Mouse (Mus musculus) lung, embryonic 14.5 days (tissue): Measurements from ENCODE around the gene Tmem108. TPM values are rescaled to one million over a fixed set of nuclear protein-coding genes. Genes with fewer than 3 reads are reported as not detected.
A peak's percentile ranks its signal among the peaks of the same experiment; 100 is the strongest.

Experiments
- ATAC-seq: fragments of 200-750 bp; cut with Nextera tagmentation; 2 replicates; pipeline ENCODE4 v1.8.0; 2017; ENCODE audit warnings: mild to moderate bottlenecking, moderate TSS enrichment, moderate library complexity; ENCODE audit not compliant: insufficient read depth
- DNase-seq: peaks from one replicate; pipeline ENCODE4 v3.0.0-alpha.2; 2015
- H3K27ac ChIP-seq: fragments of 300-500 bp; sonication (generic); 2 replicates; pipeline ENCODE4 v1.5.1; 2014; ENCODE audit warnings: low read depth, mild to moderate bottlenecking, moderate library complexity
- H3K27me3 ChIP-seq: fragments of 300-500 bp; sonication (generic); 2 replicates; pipeline ENCODE4 v1.6.1; 2014; ENCODE audit warnings: low read length, control low read depth; ENCODE audit not compliant: insufficient read depth
- H3K36me3 ChIP-seq: fragments of 300-500 bp; sonication (generic); 2 replicates; pipeline ENCODE4 v1.6.1; 2014; ENCODE audit warnings: control low read depth; ENCODE audit not compliant: insufficient read depth
- H3K4me1 ChIP-seq: fragments of 300-500 bp; sonication (generic); 2 replicates; pipeline ENCODE4 v1.6.1; 2014; ENCODE audit warnings: antibody characterized with exemption, control low read depth; ENCODE audit not compliant: insufficient read depth
- H3K4me2 ChIP-seq: fragments of 300-500 bp; sonication (generic); 2 replicates; pipeline ENCODE4 v1.6.1; 2014; ENCODE audit warnings: mild to moderate bottlenecking
- H3K4me3 ChIP-seq: fragments of 300-500 bp; sonication (generic); 2 replicates; pipeline ENCODE4 v1.5.1; 2014; ENCODE audit warnings: low read depth, low read length
- H3K9ac ChIP-seq: fragments of 300-500 bp; sonication (generic); 2 replicates; pipeline ENCODE4 v1.6.1; 2014
- H3K9me3 ChIP-seq: fragments of 300-500 bp; sonication (generic); 2 replicates; pipeline ENCODE4 v1.6.1; 2016; ENCODE audit warnings: low read depth, low read length, control low read depth
- CTCF ChIP-seq: IDR thresholded peaks from 2 replicates; pipeline ENCODE4 v1.5.1; 2016; ENCODE audit warnings: antibody characterized with exemption, low read depth
- WGBS: fragments of 180-500 bp; shearing (Covaris S2); extraction: QIAGEN DNeasy Blood & Tissue Kit; methylation state at CpG from one replicate; pipeline ENCODE4 v1.1.7; 2014; 5-methylcytosine and 5-hydroxymethylcytosine counted together
- polyA plus RNA-seq: library from polyadenylated mRNA; unstranded; fragments of >200 nt; fragmentation: Nextera tagmentation; extraction: Ambion mirVana; gene quantifications from 2 replicates; pipeline ENCODE4 v1.2.1, GENCODE M21; 2014

Gene Tmem108
- polyA plus RNA-seq, 1 experiment from 2014 or later: 16.0 TPM

DNA sequence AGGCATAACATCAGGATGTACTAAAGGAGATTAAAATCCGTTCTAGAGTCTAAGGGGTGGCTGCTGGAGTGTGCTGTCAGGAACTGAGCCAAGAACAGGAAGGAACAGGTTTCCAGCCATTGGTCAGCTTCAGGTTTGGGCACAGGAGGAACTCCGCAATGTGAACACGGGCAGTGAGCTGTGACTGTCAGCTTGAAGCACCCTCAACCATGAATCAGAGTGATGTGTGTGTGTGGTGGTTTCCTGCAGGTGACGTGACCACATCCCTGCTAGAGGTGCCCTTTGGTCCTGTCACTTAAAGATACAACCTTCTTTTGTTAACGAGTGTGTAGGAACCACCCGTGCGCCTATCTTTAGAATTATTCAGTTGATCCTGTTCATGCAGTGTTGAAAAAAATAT lies 312.5 kb downstream of the Tmem108 start:
- H3K9me3 ChIP-seq: no peaks in the 10 kb centered on the region
- no peaks in the 10 kb centered on the region for H3K27me3 ChIP-seq
- no peak for DNase-seq
- ATAC-seq: no peak
- H3K4me2 ChIP-seq: no peak overlapping the region
- H3K36me3 ChIP-seq: no peaks in the 10 kb centered on the region
- no peak for TF ChIP-seq CTCF
- H3K9ac ChIP-seq: no peak overlapping the region
- WGBS: 72% methylated on average over 7 of the region's 7 CpGs
- no peak overlapping the region for H3K27ac ChIP-seq
- H3K4me1 ChIP-seq: no peaks in the 10 kb centered on the region
- no peak overlapping the region for H3K4me3 ChIP-seq

DNA sequence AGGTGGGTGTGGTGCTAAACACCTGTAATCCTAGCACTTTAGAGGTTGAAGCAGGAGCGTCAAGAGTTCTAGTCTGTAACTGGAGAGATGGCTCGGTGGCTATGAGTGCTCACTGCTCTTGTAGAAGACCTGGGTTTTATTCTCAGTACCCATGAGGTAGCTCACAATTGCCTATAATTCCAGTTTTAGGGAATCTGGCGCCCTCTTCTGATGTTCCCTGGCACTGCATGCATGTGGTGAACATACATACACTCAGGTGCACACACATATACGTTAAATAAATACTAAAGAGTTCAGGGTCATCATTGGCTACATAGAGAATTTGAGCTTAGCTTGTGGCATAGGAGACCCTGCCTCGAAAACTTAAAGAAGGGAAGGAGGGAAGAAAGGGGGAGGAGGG lies 317.0 kb downstream of the Tmem108 start:
- no peak overlapping the region for H3K9ac ChIP-seq
- DNase-seq (no peak), ATAC-seq (no peak)
- H3K4me1 ChIP-seq: peaks cover 15% of the 10 kb centered on the region
- no peak overlapping the region for H3K4me3 ChIP-seq
- H3K9me3 ChIP-seq: no peaks in the 10 kb centered on the region
- 82% methylated on average over 5 of the region's 5 CpGs for WGBS
- H3K36me3 ChIP-seq: no peaks in the 10 kb centered on the region
- no peak for TF ChIP-seq CTCF
- H3K27ac ChIP-seq: no peak overlapping the region
- H3K4me2 ChIP-seq: no peak overlapping the region
- H3K27me3 ChIP-seq: no peaks in the 10 kb centered on the region

DNA sequence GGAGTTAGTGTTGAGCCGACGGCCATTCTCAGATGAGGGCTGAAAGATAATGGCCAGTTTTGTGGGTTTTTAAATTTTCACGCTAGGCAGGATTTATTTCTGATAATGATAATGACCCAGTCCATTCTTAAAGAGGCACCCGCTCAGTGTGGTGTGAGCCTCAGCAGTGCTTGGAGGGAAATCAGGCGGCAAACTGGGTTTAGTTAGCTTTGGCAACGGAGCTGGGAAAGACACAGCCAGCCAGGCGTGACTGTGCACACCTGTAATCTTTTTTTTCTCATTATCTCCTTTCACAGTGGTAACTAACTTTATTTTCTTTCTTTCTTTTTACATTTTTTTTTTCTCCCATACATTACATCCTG lies 317.8 kb downstream of the Tmem108 start:
- no peak overlapping the region for H3K4me3 ChIP-seq

DNA sequence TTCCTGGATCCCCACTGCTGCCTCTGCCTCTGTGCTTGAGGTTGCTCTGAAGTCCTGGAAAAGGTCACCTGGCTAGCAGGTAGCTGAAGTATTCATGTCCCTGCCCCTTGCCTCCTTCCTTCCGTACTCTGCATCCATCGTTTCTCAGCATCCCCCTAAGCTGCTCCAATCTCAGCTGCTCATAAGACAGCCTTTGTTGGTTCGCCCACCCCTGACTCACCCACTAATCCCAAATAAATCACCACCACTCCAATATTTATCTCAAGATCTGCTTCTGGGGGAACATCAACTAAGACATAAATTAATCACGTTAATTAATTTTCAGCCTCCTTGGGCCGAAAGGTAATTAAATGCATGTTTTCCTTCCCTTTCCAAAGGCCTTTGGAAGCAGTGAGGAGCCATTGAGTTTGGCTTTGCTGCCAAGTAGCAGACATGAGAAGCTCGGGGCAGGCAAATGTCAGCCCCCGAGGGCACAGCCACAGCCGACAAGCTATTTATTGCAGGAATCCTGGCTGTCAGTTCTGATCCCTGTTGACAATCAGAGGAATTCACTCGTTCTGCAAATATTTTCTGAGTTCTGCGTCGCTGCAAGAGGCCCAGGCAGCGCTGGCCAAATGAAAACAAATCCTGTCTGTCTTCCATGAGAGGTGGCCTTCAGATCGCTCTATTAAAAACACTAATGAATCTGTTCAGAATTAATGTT lies 318.4 kb downstream of the Tmem108 start:
- no peaks in the 10 kb centered on the region for H3K36me3 ChIP-seq
- no peaks in the 10 kb centered on the region for H3K9me3 ChIP-seq
- H3K27me3 ChIP-seq: no peaks in the 10 kb centered on the region
- ATAC-seq (no peak), DNase-seq (peak; percentile 39)
- WGBS: 25% methylated on average over 13 of the region's 13 CpGs
- no peak overlapping the region for H3K4me2 ChIP-seq
- no peak overlapping the region for H3K9ac ChIP-seq
- TF ChIP-seq CTCF: no peak
- no peak overlapping the region for H3K4me3 ChIP-seq
- no peak overlapping the region for H3K27ac ChIP-seq
- peaks cover 15% of the 10 kb centered on the region for H3K4me1 ChIP-seq

More for the DNA sequence above, 317.8 kb downstream of the Tmem108 start:
- Histone ChIP-seq H3K9ac (no peak overlapping the region), H3K27ac (no peak overlapping the region), H3K4me2 (no peak overlapping the region), H3K9me3 (no peaks in the 10 kb centered on the region), H3K36me3 (no peaks in the 10 kb centered on the region), H3K4me1 (peaks cover 15% of the 10 kb centered on the region), H3K27me3 (no peaks in the 10 kb centered on the region)
- ATAC-seq (no peak), DNase-seq (no peak)
- no peak for TF ChIP-seq CTCF
- 56% methylated on average over 7 of the region's 7 CpGs for WGBS

DNA sequence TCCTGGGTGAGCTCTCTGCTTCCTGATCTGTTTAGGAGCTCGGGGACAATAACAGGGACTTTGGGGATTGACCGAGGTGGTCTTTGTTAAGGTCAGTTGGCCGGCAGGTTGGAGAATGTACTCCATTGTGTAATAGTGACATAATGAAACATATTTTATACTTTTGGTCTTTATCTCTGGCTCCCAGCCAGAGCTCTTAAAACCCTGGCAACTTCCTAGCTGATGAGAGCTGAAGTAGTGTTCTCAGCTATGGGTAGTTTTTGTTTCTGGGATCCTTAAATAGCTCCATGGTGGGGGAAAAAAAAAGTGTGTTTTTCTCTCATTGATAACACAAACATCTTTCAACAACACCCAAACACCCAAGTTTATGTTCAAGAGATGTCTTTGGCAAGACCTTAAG lies 321.0 kb downstream of the Tmem108 start:
- ATAC-seq: peak; percentile 30
- WGBS: 25% methylated on average over 3 of the region's 3 CpGs
- TF ChIP-seq CTCF: no peak

DNA sequence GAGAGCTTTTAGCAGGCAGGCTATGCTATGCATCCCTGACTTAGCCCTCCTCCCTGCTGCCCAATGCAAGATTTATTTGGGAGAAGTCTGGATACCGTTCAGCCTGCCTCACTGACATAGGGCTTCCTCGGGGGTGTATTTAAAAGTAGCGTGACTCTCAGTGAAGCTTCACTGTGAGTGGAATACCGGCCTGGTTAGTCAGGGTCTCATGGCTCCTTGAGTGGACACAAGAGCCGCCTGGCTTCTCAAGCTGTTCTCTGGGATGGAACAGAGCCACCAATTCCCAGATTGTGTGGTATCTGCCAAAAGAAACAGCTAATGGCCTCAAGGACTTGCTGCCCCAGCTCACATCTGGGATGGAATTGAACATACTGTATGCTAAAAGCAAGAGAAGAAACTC lies 324.5 kb downstream of the Tmem108 start:
- no peak overlapping the region for H3K9ac ChIP-seq
- no peaks in the 10 kb centered on the region for H3K9me3 ChIP-seq
- peaks cover 21% of the 10 kb centered on the region for H3K4me1 ChIP-seq
- no peaks in the 10 kb centered on the region for H3K27me3 ChIP-seq
- H3K4me3 ChIP-seq: no peak overlapping the region
- no peaks in the 10 kb centered on the region for H3K36me3 ChIP-seq
- ATAC-seq: no peak
- no peak for TF ChIP-seq CTCF
- no peak overlapping the region for H3K27ac ChIP-seq
- WGBS: 66% methylated on average over 5 of the region's 5 CpGs
- no peak overlapping the region for H3K4me2 ChIP-seq
- no peak for DNase-seq

More for the DNA sequence above, 321.0 kb downstream of the Tmem108 start:
- Histone ChIP-seq H3K36me3 (no peaks in the 10 kb centered on the region), H3K4me2 (no peak overlapping the region; the same call in 1 of the 2 replicates), H3K4me1 (peaks cover 15% of the 10 kb centered on the region), H3K27me3 (no peaks in the 10 kb centered on the region), H3K4me3 (no peak overlapping the region), H3K9me3 (no peaks in the 10 kb centered on the region), H3K9ac (no peak overlapping the region), H3K27ac (0 out of 2 replicates have a peak overlapping the region, but pooled peaks have one; percentile 13)
- DNase-seq: peak; percentile 80

DNA sequence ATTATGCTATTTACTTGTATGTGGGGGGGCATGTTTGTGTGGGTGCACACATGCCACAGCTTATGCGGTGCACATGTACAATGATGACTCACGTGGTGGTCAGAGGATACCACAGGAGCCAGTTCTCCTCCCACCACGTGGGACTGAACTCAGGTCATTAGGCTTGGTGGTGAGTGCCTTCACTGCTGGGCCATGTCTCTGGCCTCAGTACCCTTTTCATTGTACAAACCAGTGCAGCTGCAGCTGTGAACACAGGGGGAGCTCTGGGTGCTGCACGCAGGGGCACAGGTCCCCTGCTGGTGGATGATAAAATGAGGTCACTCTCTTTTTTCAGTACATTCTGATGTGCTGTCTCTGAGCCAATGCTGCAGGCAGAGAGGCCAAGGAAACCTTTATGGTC lies 327.5 kb downstream of the Tmem108 start:
- 55% methylated on average over 4 of the region's 4 CpGs for WGBS
- Histone ChIP-seq H3K27ac (no peak overlapping the region), H3K4me1 (peaks cover 8% of the 10 kb centered on the region), H3K4me2 (no peak overlapping the region), H3K9me3 (no peaks in the 10 kb centered on the region), H3K9ac (no peak overlapping the region), H3K36me3 (no peaks in the 10 kb centered on the region), H3K27me3 (no peaks in the 10 kb centered on the region), H3K4me3 (no peak overlapping the region)
- peak; percentile 80 for TF ChIP-seq CTCF
- 0 out of 2 replicates have a peak, but pooled peaks have one; percentile 40 for ATAC-seq
- peak; percentile 68 for DNase-seq

Other genes starting within 250 kb of the Tmem108 start
- 5.1 TPM in 2 replicates for gene Nphp3, start 240.7 kb upstream of the Tmem108 start, polyA plus RNA-seq